Mouse (Mus musculus): ENCODE results near the gene Rubcn. TPM values are rescaled to one million over a fixed set of nuclear protein-coding genes. Genes with fewer than 3 reads are reported as not detected.

Rubcn gene
- polyA plus RNA-seq, 1 experiment from 2014 or later, result 18.8 TPM

- H3K27me3 ChIP-seq, result no peaks in the 10 kb centered on the region
- H3K27ac ChIP-seq, result no peak overlapping the region
- peak overlapping the region; percentile 38 for H3K4me2 ChIP-seq
- no peak for ATAC-seq (ENCODE audit: borderline replicate concordance, extremely low read depth, low FRiP score, low TSS enrichment)
- H3K9me3 ChIP-seq, result no peaks in the 10 kb centered on the region
- peaks cover 19% of the 10 kb centered on the region for H3K4me1 ChIP-seq
- H3K9ac ChIP-seq, result no peak overlapping the region
- H3K36me3 ChIP-seq, result no peaks in the 10 kb centered on the region
- no peak overlapping the region for H3K4me3 ChIP-seq
- 44% methylated on average over 9 of the region's 9 CpGs for WGBS
Observed at GRCm38 (mm10) chr16:32813362-32813761, 64.2 kb downstream of the Rubcn start.

- Histone ChIP-seq H3K4me1 (peaks cover 23% of the 10 kb centered on the region), H3K9me3 (no peaks in the 10 kb centered on the region), H3K27ac (no peak overlapping the region), H3K4me3 (no peak overlapping the region), H3K9ac (no peak overlapping the region), H3K4me2 (peak overlapping the region; percentile 38), H3K36me3 (no peaks in the 10 kb centered on the region), H3K27me3 (no peaks in the 10 kb centered on the region)
- ATAC-seq (ENCODE audit: borderline replicate concordance, extremely low read depth, low FRiP score, low TSS enrichment), result peak; percentile 55; the same call in 1 of the 2 replicates
- WGBS, result 1% methylated on average over 9 of the region's 9 CpGs
Observed at GRCm38 (mm10) chr16:32812888-32813361, 64.6 kb downstream of the Rubcn start.

DNA sequence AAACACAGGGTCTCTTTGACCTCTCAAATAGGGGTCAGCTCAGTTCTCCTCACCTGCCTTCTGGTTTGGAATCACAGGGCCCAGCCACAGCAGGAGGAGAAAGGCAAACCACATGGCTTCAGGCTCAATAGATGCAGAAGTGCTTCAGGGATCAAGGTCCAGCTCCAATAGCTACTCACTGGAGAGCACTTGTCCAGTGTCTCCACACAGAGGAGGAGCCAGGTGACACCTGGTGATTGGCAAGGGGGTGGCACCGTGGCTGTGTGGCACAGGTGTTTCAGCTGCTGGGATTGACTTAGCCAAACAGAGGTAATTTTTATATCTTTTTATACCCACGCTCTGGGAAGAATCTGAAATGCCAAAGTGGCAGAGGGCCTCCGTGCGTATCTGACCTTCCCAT is 67.2 kb downstream of the Rubcn start, which contains the start of gene Smbd1:
Smbd1 (minus strand) TSS at position 157 of the 400 bp plus-strand sequence.
- no peak within 1 kb of the TSS for H3K27ac ChIP-seq
- 79% methylated on average over 4 of the region's 4 CpGs for WGBS
- no peak for ATAC-seq (ENCODE audit: borderline replicate concordance, extremely low read depth, low FRiP score, low TSS enrichment)

GRCm38 (mm10) chr16:32807408-32808185 is 70.0 kb downstream of the Rubcn start:
- H3K27ac ChIP-seq, result peak overlapping the region; percentile 38
- H3K9ac ChIP-seq, result no peak overlapping the region
- peaks cover 40% of the 10 kb centered on the region for H3K4me1 ChIP-seq
- H3K4me3 ChIP-seq, result no peak overlapping the region
- ATAC-seq (ENCODE audit: borderline replicate concordance, extremely low read depth, low FRiP score, low TSS enrichment), result peak; percentile 35; the same call in 1 of the 2 replicates
- no peaks in the 10 kb centered on the region for H3K9me3 ChIP-seq
- 41% methylated on average over 8 of the region's 8 CpGs for WGBS
- H3K27me3 ChIP-seq, result no peaks in the 10 kb centered on the region
- H3K36me3 ChIP-seq, result no peaks in the 10 kb centered on the region
- no peak overlapping the region for H3K4me2 ChIP-seq

More for the DNA sequence above, 67.2 kb downstream of the Rubcn start, which contains the start of gene Smbd1:
- no peak within 1 kb of the TSS for H3K4me2 ChIP-seq
- no peaks in the 10 kb centered on the region for H3K27me3 ChIP-seq
- no peak within 1 kb of the TSS for H3K9ac ChIP-seq
- peaks cover 27% of the 10 kb centered on the region for H3K4me1 ChIP-seq
- H3K4me3 ChIP-seq, result no peak within 1 kb of the TSS
- no peaks in the 10 kb centered on the region for H3K36me3 ChIP-seq
- no peaks in the 10 kb centered on the region for H3K9me3 ChIP-seq

DNA sequence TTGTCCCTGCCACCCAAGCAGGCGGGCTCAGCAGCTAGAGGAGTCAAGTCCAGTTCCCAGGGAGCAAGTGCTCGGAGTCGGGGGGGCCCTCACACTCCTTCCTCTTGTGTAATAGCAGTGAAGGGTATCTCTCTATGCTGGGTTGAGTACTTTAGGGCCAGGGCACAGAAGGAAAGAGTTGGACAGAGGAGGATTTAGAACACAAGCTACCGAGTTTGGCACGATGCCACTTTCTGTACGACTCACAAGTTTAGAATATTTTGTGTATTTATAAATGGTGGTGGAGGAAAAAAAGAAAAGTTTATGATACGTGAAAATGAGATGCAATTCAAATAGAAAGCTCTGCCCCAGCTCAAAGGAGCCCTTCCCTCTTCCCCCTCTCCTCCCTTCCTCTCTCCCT is 72.4 kb downstream of the Rubcn start:
- H3K9ac ChIP-seq, result no peak overlapping the region
- peak overlapping the region; percentile 49 for H3K27ac ChIP-seq
- H3K4me3 ChIP-seq, result no peak overlapping the region
- H3K27me3 ChIP-seq, result no peaks in the 10 kb centered on the region
- H3K4me2 ChIP-seq, result no peak overlapping the region
- peaks cover 46% of the 10 kb centered on the region for H3K4me1 ChIP-seq
- H3K9me3 ChIP-seq, result no peaks in the 10 kb centered on the region
- 34% methylated on average over 7 of the region's 7 CpGs for WGBS
- no peaks in the 10 kb centered on the region for H3K36me3 ChIP-seq
- no peak for ATAC-seq (ENCODE audit: borderline replicate concordance, extremely low read depth, low FRiP score, low TSS enrichment)

- peaks cover 46% of the 10 kb centered on the region for H3K4me1 ChIP-seq
- no peak overlapping the region for H3K9ac ChIP-seq
- no peak overlapping the region for H3K4me3 ChIP-seq
- no peaks in the 10 kb centered on the region for H3K36me3 ChIP-seq
- ATAC-seq (ENCODE audit: borderline replicate concordance, extremely low read depth, low FRiP score, low TSS enrichment), result no peak
- H3K27ac ChIP-seq, result peak overlapping the region; percentile 80
- H3K27me3 ChIP-seq, result no peaks in the 10 kb centered on the region
- H3K9me3 ChIP-seq, result no peaks in the 10 kb centered on the region
- no peak overlapping the region for H3K4me2 ChIP-seq
- WGBS, result 34% methylated on average over 5 of the region's 5 CpGs
Observed at GRCm38 (mm10) chr16:32803901-32804300, 73.7 kb downstream of the Rubcn start.

DNA sequence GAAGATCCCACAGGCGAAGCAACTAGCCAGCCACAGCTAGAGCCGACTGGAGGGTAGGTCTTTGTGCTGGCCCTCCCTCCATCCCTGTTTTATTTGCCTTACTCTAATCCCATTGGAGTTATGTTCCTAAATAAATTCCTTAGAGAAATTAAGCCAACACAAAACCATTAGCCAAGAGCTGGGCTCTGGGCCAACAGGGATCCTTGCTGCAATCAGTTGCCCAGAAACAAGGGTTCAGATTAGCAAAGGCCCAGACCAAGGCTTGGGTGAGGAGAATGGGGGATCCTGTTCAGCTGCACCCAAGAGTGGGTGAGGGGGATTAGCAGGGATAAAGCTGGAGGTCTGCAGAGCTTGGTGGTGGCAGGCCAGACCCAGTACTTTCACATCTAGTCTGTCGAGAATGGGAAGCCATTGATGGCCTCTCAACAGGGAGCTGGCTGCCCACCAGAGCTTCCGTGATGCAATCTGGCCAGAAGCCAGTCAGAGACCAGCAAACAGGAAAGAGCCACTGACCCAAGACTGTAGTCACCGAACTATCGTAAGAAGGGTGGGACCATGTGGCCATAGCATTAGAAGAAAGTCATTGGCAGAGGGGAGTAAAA is 74.2 kb downstream of the Rubcn start:
- H3K4me2 ChIP-seq, result no peak overlapping the region
- ATAC-seq (ENCODE audit: borderline replicate concordance, extremely low read depth, low FRiP score, low TSS enrichment), result peak; percentile 41; the same call in 1 of the 2 replicates

GRCm38 (mm10) chr16:32797426-32797689 is 80.2 kb downstream of the Rubcn start, which contains the start of gene Muc20:
Muc20 (minus strand) TSS chr16:32797435.
- Histone ChIP-seq H3K27ac (no peak within 1 kb of the TSS), H3K4me3 (no peak within 1 kb of the TSS), H3K4me1 (peaks cover 13% of the 10 kb centered on the region), H3K9me3 (no peaks in the 10 kb centered on the region), H3K36me3 (no peaks in the 10 kb centered on the region), H3K9ac (no peak within 1 kb of the TSS), H3K27me3 (no peaks in the 10 kb centered on the region), H3K4me2 (no peak within 1 kb of the TSS)
- 72% methylated on average over 3 of the region's 3 CpGs for WGBS
- ATAC-seq (ENCODE audit: borderline replicate concordance, extremely low read depth, low FRiP score, low TSS enrichment), result no peak

More for the DNA sequence above, 74.2 kb downstream of the Rubcn start:
- Histone ChIP-seq H3K27me3 (no peaks in the 10 kb centered on the region), H3K9me3 (no peaks in the 10 kb centered on the region), H3K36me3 (no peaks in the 10 kb centered on the region), H3K9ac (no peak overlapping the region), H3K27ac (peak overlapping the region; percentile 80), H3K4me1 (peaks cover 50% of the 10 kb centered on the region), H3K4me3 (no peak overlapping the region)
- WGBS, result 11% methylated on average over 6 of the region's 6 CpGs

GRCm38 (mm10) chr16:32796676-32797425 is 80.7 kb downstream of the Rubcn start:
- Histone ChIP-seq H3K4me3 (no peak overlapping the region), H3K27me3 (no peaks in the 10 kb centered on the region), H3K36me3 (no peaks in the 10 kb centered on the region), H3K4me1 (peaks cover 10% of the 10 kb centered on the region), H3K9ac (no peak overlapping the region), H3K4me2 (no peak overlapping the region), H3K27ac (no peak overlapping the region), H3K9me3 (no peaks in the 10 kb centered on the region)
- 47% methylated on average over 14 of the region's 14 CpGs for WGBS
- no peak; the same call in 1 of the 2 replicates for ATAC-seq (ENCODE audit: borderline replicate concordance, extremely low read depth, low FRiP score, low TSS enrichment)

GRCm38 (mm10) chr16:32795177-32795576 is 82.4 kb downstream of the Rubcn start:
- Histone ChIP-seq H3K27ac (no peak overlapping the region), H3K4me3 (no peak overlapping the region), H3K36me3 (no peaks in the 10 kb centered on the region), H3K9ac (no peak overlapping the region), H3K4me2 (no peak overlapping the region), H3K27me3 (no peaks in the 10 kb centered on the region), H3K4me1 (peaks cover 6% of the 10 kb centered on the region; the same call in 1 of the 2 replicates), H3K9me3 (no peaks in the 10 kb centered on the region)
- WGBS, result 52% methylated on average over 1 of the region's 1 CpGs
- no peak for ATAC-seq (ENCODE audit: borderline replicate concordance, extremely low read depth, low FRiP score, low TSS enrichment)

- no peaks in the 10 kb centered on the region for H3K27me3 ChIP-seq
- no peaks in the 10 kb centered on the region for H3K36me3 ChIP-seq
- WGBS, result 88% methylated on average over 5 of the region's 5 CpGs
Observed at GRCm38 (mm10) chr16:32790056-32790455, 87.5 kb downstream of the Rubcn start.

More at GRCm38 (mm10) chr16:32790056-32790455, 87.5 kb downstream of the Rubcn start:
- no peak overlapping the region for H3K4me3 ChIP-seq
- ATAC-seq (ENCODE audit: borderline replicate concordance, extremely low read depth, low FRiP score, low TSS enrichment), result no peak
- H3K27ac ChIP-seq, result no peak overlapping the region
- no peak overlapping the region for H3K4me2 ChIP-seq
- no peaks in the 10 kb centered on the region for H3K4me1 ChIP-seq
- no peaks in the 10 kb centered on the region for H3K9me3 ChIP-seq
- no peak overlapping the region for H3K9ac ChIP-seq
